Mouse (Mus musculus): ENCODE measurements around the gene Cfap73. TPM values are rescaled to one million over a fixed set of nuclear protein-coding genes. Genes with fewer than 3 reads are reported as not detected.

The Cfap73 gene
- polyA plus RNA-seq, 1 experiment from 2014 or later: 2.5 TPM

DNA sequence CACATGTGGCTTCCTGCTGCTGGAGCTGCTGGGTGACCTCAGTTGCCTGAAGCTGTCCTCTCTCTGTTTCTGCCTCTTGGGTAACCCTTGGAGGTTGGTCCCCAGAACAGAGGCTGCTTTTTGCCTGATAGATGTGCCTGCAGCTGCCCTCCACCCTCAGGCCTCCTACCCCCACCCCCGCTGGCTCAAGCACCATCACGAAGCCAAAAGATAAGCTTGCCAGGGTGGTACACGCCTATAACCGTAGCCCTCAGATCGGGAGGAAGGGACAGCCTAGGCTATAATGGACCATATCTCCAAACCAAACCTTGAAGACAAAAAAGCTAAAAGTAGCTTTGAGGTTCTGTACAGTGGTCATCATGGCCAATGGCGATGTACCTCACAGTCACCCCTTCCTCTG is 34.4 kb downstream of the Cfap73 start:
- no peak overlapping the region for H3K4me3 ChIP-seq (replicated peaks)
- no peaks in the 10 kb centered on the region for H3K9me3 ChIP-seq (replicated peaks)
- ATAC-seq (ENCODE audit: insufficient number of reproducible peaks, low FRiP score, low TSS enrichment, low read depth): no peak
- no peaks in the 10 kb centered on the region for H3K36me3 ChIP-seq
- WGBS: 90% methylated on average over 6 of the region's 6 CpGs
- H3K9ac ChIP-seq: no peak overlapping the region
- H3K27ac ChIP-seq (replicated peaks): no peak overlapping the region
- H3K27me3 ChIP-seq: no peaks in the 10 kb centered on the region
- no peaks in the 10 kb centered on the region for H3K4me1 ChIP-seq
- H3K4me2 ChIP-seq (replicated peaks): no peak overlapping the region

DNA sequence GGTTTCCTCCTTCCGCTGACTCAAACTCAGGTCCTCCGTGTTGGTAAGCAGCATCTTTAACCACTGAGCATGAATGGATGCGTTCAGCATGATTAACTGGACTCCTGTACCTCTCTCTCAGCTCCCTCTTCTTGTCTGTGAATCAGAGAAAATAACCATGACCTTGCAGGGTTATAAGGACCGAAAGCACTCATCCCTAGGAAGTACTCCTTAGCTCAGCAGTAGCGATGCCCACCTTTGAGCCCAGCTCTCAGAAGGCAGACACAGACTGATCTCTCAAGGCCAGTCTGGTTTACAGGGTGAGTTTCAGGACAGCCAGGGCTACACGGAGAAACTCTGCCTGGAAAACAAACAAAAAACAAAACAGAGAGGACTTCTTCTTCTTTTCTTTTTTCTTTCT is 39.5 kb downstream of the Cfap73 start:
- H3K36me3 ChIP-seq: no peaks in the 10 kb centered on the region
- no peaks in the 10 kb centered on the region for H3K27me3 ChIP-seq
- WGBS: 79% methylated on average over 6 of the region's 6 CpGs
- H3K9me3 ChIP-seq (replicated peaks): no peaks in the 10 kb centered on the region
- H3K9ac ChIP-seq: no peak overlapping the region
- no peak overlapping the region for H3K27ac ChIP-seq (replicated peaks)
- H3K4me1 ChIP-seq: no peaks in the 10 kb centered on the region
- H3K4me3 ChIP-seq (replicated peaks): no peak overlapping the region
- ATAC-seq (ENCODE audit: insufficient number of reproducible peaks, low FRiP score, low TSS enrichment, low read depth): no peak
- no peak overlapping the region for H3K4me2 ChIP-seq (replicated peaks)

- H3K36me3 ChIP-seq: no peaks in the 10 kb centered on the region
- H3K27me3 ChIP-seq: no peaks in the 10 kb centered on the region
- H3K4me2 ChIP-seq (replicated peaks): no peak overlapping the region
- 62% methylated on average over 7 of the region's 7 CpGs for WGBS
- no peaks in the 10 kb centered on the region for H3K9me3 ChIP-seq (replicated peaks)
- no peak for ATAC-seq (ENCODE audit: insufficient number of reproducible peaks, low FRiP score, low TSS enrichment, low read depth)
- H3K27ac ChIP-seq (replicated peaks): no peak overlapping the region
- H3K9ac ChIP-seq: no peak overlapping the region
- H3K4me1 ChIP-seq: peaks cover 13% of the 10 kb centered on the region
- no peak overlapping the region for H3K4me3 ChIP-seq (replicated peaks)
These were observed 41.9 kb downstream of the Cfap73 start for GRCm38 (mm10) chr5:120592141-120592540.

DNA sequence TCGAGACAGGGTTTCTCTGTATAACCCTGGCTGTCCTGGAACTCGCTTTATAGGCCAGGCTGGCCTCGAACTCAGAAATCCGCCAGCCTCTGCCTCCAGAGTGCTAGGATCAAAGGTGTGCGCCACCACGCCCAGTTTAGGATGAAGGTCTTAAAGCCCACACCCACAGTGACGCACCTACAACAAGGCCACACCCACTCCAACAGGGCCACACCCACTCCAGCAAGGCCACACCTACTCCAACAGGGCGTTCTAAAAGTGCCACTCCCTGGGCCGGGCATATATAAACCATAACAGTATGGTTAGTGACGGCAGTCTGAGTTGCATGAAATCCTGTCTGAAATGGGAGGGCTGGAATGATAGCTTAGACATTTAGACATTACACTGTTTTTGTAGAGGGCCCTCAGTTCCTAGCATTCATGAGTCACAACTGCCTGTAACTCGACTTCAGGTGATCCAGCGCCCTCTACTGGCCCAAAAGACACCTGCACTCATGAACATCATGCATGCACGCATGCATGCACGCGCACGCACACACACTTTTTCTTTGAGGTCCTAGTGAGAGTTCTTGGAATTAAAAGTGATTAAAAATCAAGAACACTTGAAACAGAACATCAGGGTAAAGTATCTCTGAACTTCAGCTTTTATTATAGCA is 43.6 kb downstream of the Cfap73 start:
- Histone ChIP-seq H3K27me3 (no peaks in the 10 kb centered on the region), H3K4me3 (replicated peaks) (no peak overlapping the region), H3K36me3 (no peaks in the 10 kb centered on the region), H3K4me1 (peaks cover 25% of the 10 kb centered on the region), H3K4me2 (replicated peaks) (no peak overlapping the region), H3K9ac (no peak overlapping the region), H3K9me3 (replicated peaks) (no peaks in the 10 kb centered on the region), H3K27ac (replicated peaks) (no peak overlapping the region)
- WGBS: 69% methylated on average over 16 of the region's 16 CpGs
- no peak for ATAC-seq (ENCODE audit: insufficient number of reproducible peaks, low FRiP score, low TSS enrichment, low read depth)

DNA sequence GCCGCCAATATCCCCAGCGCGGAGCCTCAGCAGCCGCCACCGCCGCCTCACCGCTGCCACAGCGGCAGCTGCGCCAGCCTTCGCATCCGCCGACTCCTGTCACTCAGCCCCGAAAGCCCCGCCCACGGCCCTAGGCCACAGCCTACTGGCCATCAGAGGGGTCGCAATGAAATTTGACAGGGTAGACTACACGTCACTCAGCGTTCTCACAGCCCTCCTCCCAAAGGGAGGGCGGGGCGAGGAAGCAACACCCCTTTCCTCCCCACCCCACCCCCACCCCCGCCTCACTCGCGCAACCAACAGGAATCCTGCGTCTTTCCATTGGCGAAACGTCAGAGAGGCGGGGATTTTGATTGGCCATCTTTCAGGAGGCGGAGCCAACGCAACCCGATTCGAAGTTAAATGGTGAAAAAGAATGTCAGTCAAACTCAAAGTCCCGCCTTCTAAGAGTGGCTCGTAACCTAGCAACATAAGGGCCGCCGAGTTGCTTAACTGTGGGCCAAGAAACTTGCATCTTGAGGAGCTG is 45.4 kb downstream of the Cfap73 start, which contains the start of the genes Tpcn1 and Iqcd:
Tpcn1 (minus strand) TSS at position 105 of the 526 bp plus-strand sequence.
Iqcd (plus strand) TSS at position 448 of the 526 bp plus-strand sequence.
- H3K27ac ChIP-seq (replicated peaks): peak within 1 kb of the TSS; percentile 87
- peak within 1 kb of the TSS; percentile 76 for H3K9ac ChIP-seq
- ATAC-seq (ENCODE audit: insufficient number of reproducible peaks, low FRiP score, low TSS enrichment, low read depth): peak; percentile 97
- H3K4me2 ChIP-seq (replicated peaks): peak within 1 kb of the TSS; percentile 91
- no peaks in the 10 kb centered on the region for H3K9me3 ChIP-seq (replicated peaks)
- 0% methylated on average over 34 of the region's 35 CpGs for WGBS
- H3K27me3 ChIP-seq: no peaks in the 10 kb centered on the region
- peaks cover 16% of the 10 kb centered on the region for H3K36me3 ChIP-seq
- peaks cover 30% of the 10 kb centered on the region for H3K4me1 ChIP-seq
- peak within 1 kb of the TSS; percentile 92 for H3K4me3 ChIP-seq (replicated peaks)

GRCm38 (mm10) chr5:120587940-120588568 is 46.0 kb downstream of the Cfap73 start:
- ATAC-seq (ENCODE audit: insufficient number of reproducible peaks, low FRiP score, low TSS enrichment, low read depth): no peak; the same call in 1 of the 2 replicates
- under 1% methylated on average over 29 of the region's 29 CpGs for WGBS
- Histone ChIP-seq H3K27ac (replicated peaks) (peak overlapping the region; percentile 87), H3K4me2 (replicated peaks) (peak overlapping the region; percentile 91), H3K4me3 (replicated peaks) (peak overlapping the region; percentile 92), H3K9me3 (replicated peaks) (no peaks in the 10 kb centered on the region), H3K27me3 (no peaks in the 10 kb centered on the region), H3K36me3 (peaks cover 22% of the 10 kb centered on the region), H3K9ac (peak overlapping the region; percentile 76), H3K4me1 (peaks cover 30% of the 10 kb centered on the region)

GRCm38 (mm10) chr5:120587616-120587926 is 46.5 kb downstream of the Cfap73 start:
- H3K4me2 ChIP-seq (replicated peaks): peak overlapping the region; percentile 91
- peak overlapping the region; percentile 92 for H3K4me3 ChIP-seq (replicated peaks)
- peaks cover 30% of the 10 kb centered on the region for H3K4me1 ChIP-seq
- 14% methylated on average over 9 of the region's 9 CpGs for WGBS
- H3K9me3 ChIP-seq (replicated peaks): no peaks in the 10 kb centered on the region
- peak overlapping the region; percentile 87 for H3K27ac ChIP-seq (replicated peaks)
- no peak for ATAC-seq (ENCODE audit: insufficient number of reproducible peaks, low FRiP score, low TSS enrichment, low read depth)
- H3K9ac ChIP-seq: peak overlapping the region; percentile 76
- H3K36me3 ChIP-seq: peaks cover 25% of the 10 kb centered on the region
- no peaks in the 10 kb centered on the region for H3K27me3 ChIP-seq

- Histone ChIP-seq H3K4me3 (replicated peaks) (peak overlapping the region; percentile 92), H3K4me2 (replicated peaks) (peak overlapping the region; percentile 91), H3K4me1 (peaks cover 30% of the 10 kb centered on the region), H3K27ac (replicated peaks) (peak overlapping the region; percentile 87), H3K9ac (peak overlapping the region; percentile 76; the same call in 1 of the 2 replicates), H3K36me3 (peaks cover 28% of the 10 kb centered on the region), H3K9me3 (replicated peaks) (no peaks in the 10 kb centered on the region), H3K27me3 (no peaks in the 10 kb centered on the region)
- WGBS: 9% methylated on average over 17 of the region's 17 CpGs
- no peak for ATAC-seq (ENCODE audit: insufficient number of reproducible peaks, low FRiP score, low TSS enrichment, low read depth)
These were observed 47.1 kb downstream of the Cfap73 start for GRCm38 (mm10) chr5:120586741-120587615.

- 49% methylated on average over 15 of the region's 15 CpGs for WGBS
- H3K4me3 ChIP-seq (replicated peaks): no peak overlapping the region
- no peaks in the 10 kb centered on the region for H3K9me3 ChIP-seq (replicated peaks)
- no peaks in the 10 kb centered on the region for H3K27me3 ChIP-seq
- no peak overlapping the region for H3K9ac ChIP-seq
- H3K27ac ChIP-seq (replicated peaks): no peak overlapping the region
- ATAC-seq (ENCODE audit: insufficient number of reproducible peaks, low FRiP score, low TSS enrichment, low read depth): no peak
- H3K4me1 ChIP-seq: peaks cover 33% of the 10 kb centered on the region
- no peak overlapping the region for H3K4me2 ChIP-seq (replicated peaks)
- H3K36me3 ChIP-seq: peaks cover 34% of the 10 kb centered on the region
These were observed 49.1 kb downstream of the Cfap73 start for GRCm38 (mm10) chr5:120584968-120585367.

GRCm38 (mm10) chr5:120583511-120583910 is 50.5 kb downstream of the Cfap73 start:
- Histone ChIP-seq H3K9ac (no peak overlapping the region), H3K36me3 (peaks cover 34% of the 10 kb centered on the region), H3K27ac (replicated peaks) (no peak overlapping the region), H3K4me2 (replicated peaks) (no peak overlapping the region), H3K4me3 (replicated peaks) (no peak overlapping the region), H3K9me3 (replicated peaks) (no peaks in the 10 kb centered on the region), H3K27me3 (no peaks in the 10 kb centered on the region), H3K4me1 (peaks cover 44% of the 10 kb centered on the region)
- WGBS: 89% methylated on average over 4 of the region's 4 CpGs
- ATAC-seq (ENCODE audit: insufficient number of reproducible peaks, low FRiP score, low TSS enrichment, low read depth): no peak

- no peaks in the 10 kb centered on the region for H3K27me3 ChIP-seq
- no peak overlapping the region for H3K4me2 ChIP-seq (replicated peaks)
- no peak overlapping the region for H3K9ac ChIP-seq
- H3K4me3 ChIP-seq (replicated peaks): no peak overlapping the region
- H3K4me1 ChIP-seq: peaks cover 49% of the 10 kb centered on the region
- no peak for ATAC-seq (ENCODE audit: insufficient number of reproducible peaks, low FRiP score, low TSS enrichment, low read depth)
- no peak overlapping the region for H3K27ac ChIP-seq (replicated peaks)
- no peaks in the 10 kb centered on the region for H3K9me3 ChIP-seq (replicated peaks)
- peaks cover 34% of the 10 kb centered on the region for H3K36me3 ChIP-seq
- 85% methylated on average over 9 of the region's 9 CpGs for WGBS
These were observed 52.0 kb downstream of the Cfap73 start for GRCm38 (mm10) chr5:120582002-120582401.

Measured in embryonic facial prominence, embryonic 15.5 days (tissue).